Mouse (Mus musculus) fat pad, adult 2 months (tissue): Measurements from ENCODE around the gene Wap.

ENCODE experiments used
- DNase-seq: peaks from one replicate; pipeline ENCODE4 v3.0.0-alpha.2; 2011; ENCODE audit warnings: low read depth, low spot score; ENCODE audit errors: extremely low read depth

The Wap gene

DNA sequence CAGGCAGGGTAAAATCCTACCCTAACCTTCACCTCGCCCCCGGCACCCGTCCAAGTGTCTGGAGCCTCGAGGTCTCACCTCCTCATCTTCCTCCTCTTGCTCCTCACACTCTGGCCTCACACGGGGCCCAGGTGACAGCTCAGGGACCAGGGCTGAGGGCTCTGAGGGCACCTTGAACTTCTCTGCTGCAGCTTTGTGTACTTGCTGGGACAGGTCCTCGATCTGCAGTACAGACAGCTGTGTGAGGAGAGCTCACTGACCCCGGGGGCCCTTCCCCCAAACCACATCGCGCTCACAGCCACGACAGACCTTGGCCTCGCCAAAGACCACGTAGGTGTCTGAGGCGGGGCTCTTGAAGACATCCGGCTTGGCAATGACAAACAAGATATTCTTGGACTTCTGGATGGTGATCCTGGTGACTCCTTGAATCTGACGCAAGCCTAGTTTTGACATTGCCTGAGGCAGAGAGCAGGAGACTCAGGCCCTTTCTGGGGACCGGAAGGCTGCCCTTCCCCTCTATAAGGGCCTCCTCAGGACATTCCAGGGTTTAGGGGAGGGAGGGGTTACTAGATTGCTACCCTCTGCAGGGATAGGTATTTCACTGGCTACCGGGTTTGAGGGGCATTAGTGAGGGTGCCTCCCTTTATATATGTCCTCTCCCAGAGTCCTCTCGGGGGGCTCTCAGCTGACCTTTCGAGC is 40.1 kb downstream of the Wap start:
- DNase-seq = no peak

- DNase-seq = no peak
Observed at GRCm38 (mm10) chr11:6597523-6597922, 40.9 kb downstream of the Wap start.

DNA sequence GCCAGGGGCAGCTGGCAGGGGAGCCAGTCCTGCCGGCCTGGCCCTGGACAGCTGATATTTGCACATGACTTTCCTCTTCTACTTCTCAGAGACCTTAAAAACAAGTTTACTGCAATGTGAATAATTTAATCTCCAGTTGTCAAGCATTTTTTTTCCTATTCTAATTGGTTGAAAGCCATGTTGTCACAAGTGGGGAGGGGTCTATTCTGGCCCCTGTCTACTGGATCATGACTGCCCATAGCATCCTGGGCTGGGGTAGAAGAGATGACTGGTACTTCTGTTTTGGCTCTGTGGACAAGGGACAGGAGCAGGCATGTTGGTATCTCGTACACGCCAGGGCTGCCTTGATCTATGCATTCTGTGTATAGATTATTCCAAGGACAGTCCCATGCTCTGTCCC is 41.8 kb downstream of the Wap start:
- DNase-seq = no peak

DNA sequence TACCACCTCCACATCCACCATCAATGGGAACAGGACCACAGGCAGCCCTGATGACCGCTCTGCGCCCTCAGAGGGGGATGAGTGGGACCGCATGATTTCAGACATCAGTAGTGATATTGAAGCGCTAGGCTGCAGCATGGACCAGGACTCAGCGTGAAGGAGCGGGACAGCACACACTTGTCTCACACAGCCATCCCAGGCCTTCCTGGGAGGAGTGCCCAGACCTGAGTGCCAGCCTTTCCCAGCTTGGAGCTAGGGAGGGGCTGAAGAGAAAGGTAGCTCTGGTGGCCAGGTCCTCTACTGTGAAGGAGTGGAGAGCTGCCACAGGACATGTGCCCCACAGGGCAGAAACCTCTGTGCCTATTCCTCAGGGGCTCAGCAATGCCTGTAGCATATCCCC is 42.2 kb downstream of the Wap start:
- DNase-seq = no peak

- no peak for DNase-seq
Observed at GRCm38 (mm10) chr11:6595339-6595738, 43.1 kb downstream of the Wap start.

- DNase-seq = no peak
Observed at GRCm38 (mm10) chr11:6594845-6595244, 43.6 kb downstream of the Wap start.

DNA sequence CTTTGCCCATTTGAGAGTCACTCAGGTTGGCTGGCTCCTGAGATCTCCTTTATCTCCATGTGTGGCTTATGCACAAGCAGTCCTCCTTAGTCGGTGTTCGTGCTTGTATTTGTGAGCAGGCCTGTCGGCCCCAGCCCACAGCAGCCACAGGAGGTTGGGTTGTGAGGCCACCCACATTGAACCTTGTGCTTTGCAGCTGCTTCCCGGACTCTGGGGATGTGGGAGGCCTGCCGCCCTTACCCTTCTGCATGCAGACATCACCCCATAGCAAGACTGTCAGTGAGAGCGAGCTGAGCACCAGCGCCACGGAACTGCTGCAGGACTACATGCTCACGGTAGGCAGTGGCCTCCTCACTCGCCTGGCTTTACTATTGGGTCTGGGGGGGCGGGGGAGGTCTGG is 45.0 kb downstream of the Wap start:
- no peak for DNase-seq

- no peak for DNase-seq
Observed at GRCm38 (mm10) chr11:6590933-6591675, 47.3 kb downstream of the Wap start.

DNA sequence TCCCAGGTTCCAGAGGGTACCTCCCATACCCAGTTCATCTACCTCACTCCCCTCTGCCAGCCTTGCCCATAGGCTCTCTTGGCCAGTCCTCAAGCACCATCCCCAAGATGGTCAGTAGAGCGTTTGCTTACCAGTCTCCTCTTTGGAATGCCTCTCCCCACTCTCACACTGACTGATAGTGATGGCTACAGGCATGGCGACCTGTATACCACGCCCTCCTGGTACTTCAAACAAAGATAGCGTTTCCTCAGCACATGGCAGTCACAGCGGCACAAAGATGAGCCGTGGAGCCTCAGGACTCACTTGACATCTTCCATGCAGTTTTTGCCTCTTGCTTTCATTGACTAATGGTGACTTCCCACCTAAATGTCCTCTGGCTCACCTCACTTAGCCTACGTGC is 48.6 kb downstream of the Wap start:
- DNase-seq = no peak

DNA sequence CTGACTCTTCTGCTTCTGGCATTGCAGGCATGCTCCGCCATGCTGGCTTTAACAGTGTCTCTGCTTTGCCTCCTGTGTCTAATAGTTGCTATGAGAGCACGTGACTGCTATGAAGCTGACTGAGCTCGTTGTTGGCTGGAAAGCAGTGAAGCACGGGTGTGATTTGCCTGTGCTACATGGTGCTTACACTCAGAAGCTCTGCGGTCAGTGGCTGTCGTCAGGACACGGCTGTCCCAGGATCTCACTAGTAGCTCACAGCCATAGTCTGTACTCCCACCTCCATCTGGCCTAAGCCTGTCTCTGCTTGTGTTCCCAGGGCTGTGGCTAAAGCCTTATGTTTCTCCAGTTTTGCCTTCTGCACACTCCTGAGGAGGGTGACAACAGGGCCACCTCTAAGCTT is 50.1 kb downstream of the Wap start:
- DNase-seq = peak; percentile 11

- no peak for DNase-seq
Observed at GRCm38 (mm10) chr11:6587249-6587940, 51.0 kb downstream of the Wap start.

- DNase-seq = no peak
Observed at GRCm38 (mm10) chr11:6586660-6587059, 51.8 kb downstream of the Wap start.

DNA sequence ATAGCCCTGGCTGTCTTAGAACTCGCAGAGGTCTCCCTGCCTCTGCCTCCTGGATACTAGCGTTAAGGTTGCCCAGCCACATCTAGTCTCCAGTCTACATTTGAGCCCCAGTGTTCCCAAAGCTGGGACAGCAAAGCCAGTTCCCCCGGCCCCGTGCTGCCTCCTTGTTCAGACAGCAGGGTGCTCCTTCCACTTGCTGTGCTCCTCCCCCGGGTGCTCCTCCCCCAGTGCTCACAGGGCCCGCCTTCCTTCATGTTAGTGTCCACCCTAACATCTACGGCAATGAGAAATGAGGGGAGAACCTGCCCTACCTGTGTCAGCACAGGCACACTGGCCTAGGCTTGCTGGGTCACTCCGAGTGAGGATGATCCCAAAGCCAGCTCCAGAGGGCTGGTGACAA is 52.7 kb downstream of the Wap start:
- no peak for DNase-seq
